Mouse (Mus musculus) bone marrow, adult 2 months (tissue): ENCODE measurements at regions not wholly inside any gene's neighbourhood (a gene's known extent, or its start where the extent isn't known, plus 50 kb on each side); places are given as distances from the start of the nearest gene placed in this dataset.

Source experiments
- H3K27ac ChIP-seq: fragments of 200-500 bp; 2 replicates; pipeline ENCODE4 v1.5.1; 2012; ENCODE audit warnings: low read depth, mild to moderate bottlenecking, control low read depth, inconsistent platforms, low read length; ENCODE audit not compliant: control insufficient read depth, poor library complexity, insufficient read depth
- H3K4me1 ChIP-seq: fragments of 200-500 bp; 2 replicates; pipeline ENCODE4 v1.6.1; 2011; ENCODE audit warnings: low read length; ENCODE audit not compliant: control insufficient read depth, insufficient read depth
- H3K4me3 ChIP-seq: fragments of 200-500 bp; replicated peaks from 2 replicates; pipeline ENCODE3; 2011; ENCODE audit warnings: mild to moderate bottlenecking, low read depth, low read length, control low read depth; ENCODE audit not compliant: control insufficient read depth
- CTCF ChIP-seq: fragments of 200-500 bp; IDR thresholded peaks from 2 replicates; pipeline ENCODE4 v1.5.1; 2011; ENCODE audit warnings: low read length, control low read depth; ENCODE audit not compliant: control insufficient read depth, insufficient read depth
- POLR2A ChIP-seq: fragments of 200-500 bp; IDR thresholded peaks from 2 replicates; pipeline ENCODE4 v1.6.1; 2011; ENCODE audit warnings: low read depth, mild to moderate bottlenecking, control low read depth, low read length, borderline replicate concordance; ENCODE audit not compliant: control insufficient read depth
- WGBS: fragments of 180-500 bp; shearing (Covaris S2); methylation state at CpG from one replicate; pipeline ENCODE4 v1.1.7; 2018; 5-methylcytosine and 5-hydroxymethylcytosine counted together

DNA sequence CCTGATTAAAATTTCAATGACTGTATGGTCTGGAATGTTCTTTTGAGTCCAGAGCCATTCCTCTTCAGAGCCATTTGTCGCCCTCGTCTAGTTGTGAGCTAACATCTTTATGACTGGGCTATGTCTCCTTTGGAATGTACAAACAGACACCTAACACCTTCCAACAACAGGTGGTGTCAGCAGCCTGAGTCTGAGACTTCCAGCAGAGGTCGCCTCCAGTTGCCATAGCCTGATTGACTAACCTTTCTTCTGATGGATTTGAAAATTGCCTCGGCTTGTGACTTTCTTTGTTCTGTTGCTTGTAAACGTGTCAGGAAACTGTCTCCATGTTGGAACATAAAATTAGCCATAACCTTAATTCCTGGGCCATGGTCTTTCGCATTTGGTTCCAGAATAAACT lies 284.8 kb upstream of the Hs6st1 start:
- H3K4me3 ChIP-seq, result no peak overlapping the region
- no peak overlapping the region for H3K27ac ChIP-seq
- 65% methylated on average over 6 of the region's 6 CpGs for WGBS
- TF ChIP-seq CTCF (no peak), POLR2A (no peak)
- H3K4me1 ChIP-seq, result no peaks in the 10 kb centered on the region

DNA sequence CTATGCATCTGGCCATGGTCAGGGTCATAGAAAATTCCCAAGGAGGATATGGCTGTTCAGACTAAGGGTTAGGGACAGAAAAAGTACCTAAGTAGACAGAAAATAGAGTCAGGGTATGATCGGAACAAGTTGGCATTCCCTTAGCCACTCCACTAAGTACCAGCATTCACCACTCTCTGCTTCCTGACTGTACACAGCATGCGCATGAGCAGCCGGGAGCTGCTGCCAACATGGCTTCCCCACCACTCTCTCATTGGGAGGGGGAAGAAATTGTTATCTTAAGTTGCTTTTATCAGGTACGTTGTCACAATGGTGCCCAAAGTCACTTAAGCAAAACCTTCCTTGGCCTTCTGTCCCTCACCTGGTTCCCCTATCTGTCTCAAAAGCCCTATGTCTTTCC lies 282.0 kb upstream of the Hs6st1 start:
- Histone ChIP-seq H3K4me3 (no peak overlapping the region), H3K4me1 (no peaks in the 10 kb centered on the region), H3K27ac (no peak overlapping the region)
- TF ChIP-seq CTCF (no peak), POLR2A (no peak)
- WGBS, result 85% methylated on average over 4 of the region's 4 CpGs

- no peak overlapping the region for H3K4me3 ChIP-seq
- H3K4me1 ChIP-seq, result no peaks in the 10 kb centered on the region
- no peak overlapping the region for H3K27ac ChIP-seq
- WGBS, result 76% methylated on average over 8 of the region's 8 CpGs
- TF ChIP-seq CTCF, result no peak
- no peak for TF ChIP-seq POLR2A
Measured at GRCm38 (mm10) chr1:35786668-35787213, 281.5 kb upstream of the Hs6st1 start.

DNA sequence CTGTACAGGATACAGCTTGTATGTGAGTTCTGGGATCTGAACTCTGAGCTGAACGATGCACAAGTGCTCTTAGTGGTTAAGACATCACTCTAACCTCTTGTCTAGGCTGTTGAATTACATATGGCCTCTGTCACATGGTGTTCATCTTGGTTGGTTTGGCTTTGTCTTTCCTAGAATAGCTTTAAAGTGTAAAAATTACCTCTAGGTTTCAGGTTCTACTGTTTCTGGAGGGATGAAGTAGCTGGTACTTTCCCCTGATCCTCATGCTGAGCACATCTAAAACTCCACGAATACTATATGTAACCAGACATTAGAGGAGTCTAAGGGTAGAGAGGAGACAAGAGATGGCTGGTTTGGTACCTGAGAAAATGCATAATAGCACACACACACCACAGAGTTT lies 271.1 kb upstream of the Hs6st1 start:
- Histone ChIP-seq H3K4me1 (no peaks in the 10 kb centered on the region), H3K27ac (no peak overlapping the region), H3K4me3 (no peak overlapping the region)
- TF ChIP-seq CTCF (no peak), POLR2A (no peak)
- WGBS, result 73% methylated on average over 2 of the region's 2 CpGs

DNA sequence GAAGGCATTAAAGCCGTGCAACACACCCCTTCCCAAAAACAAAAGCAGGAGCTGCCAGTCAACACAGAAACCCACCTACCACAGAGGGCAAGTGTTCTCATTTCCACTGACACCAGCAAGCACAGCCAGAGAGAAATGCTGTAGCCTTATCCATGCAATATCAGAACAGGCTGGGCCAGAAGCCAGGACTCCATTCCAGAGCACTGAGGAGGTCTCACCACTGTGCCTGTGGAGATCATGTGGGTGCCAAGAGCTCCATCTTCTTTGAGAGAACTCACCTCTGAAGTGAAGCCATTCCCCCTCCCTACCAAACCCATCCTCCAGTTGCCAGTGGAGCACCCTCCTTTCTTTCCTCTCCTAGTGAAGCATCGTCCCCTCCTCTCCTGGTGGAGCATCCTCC lies 270.7 kb upstream of the Hs6st1 start:
- no peak for TF ChIP-seq CTCF
- WGBS, result 64% methylated on average over 2 of the region's 2 CpGs
- H3K27ac ChIP-seq, result no peak overlapping the region

DNA sequence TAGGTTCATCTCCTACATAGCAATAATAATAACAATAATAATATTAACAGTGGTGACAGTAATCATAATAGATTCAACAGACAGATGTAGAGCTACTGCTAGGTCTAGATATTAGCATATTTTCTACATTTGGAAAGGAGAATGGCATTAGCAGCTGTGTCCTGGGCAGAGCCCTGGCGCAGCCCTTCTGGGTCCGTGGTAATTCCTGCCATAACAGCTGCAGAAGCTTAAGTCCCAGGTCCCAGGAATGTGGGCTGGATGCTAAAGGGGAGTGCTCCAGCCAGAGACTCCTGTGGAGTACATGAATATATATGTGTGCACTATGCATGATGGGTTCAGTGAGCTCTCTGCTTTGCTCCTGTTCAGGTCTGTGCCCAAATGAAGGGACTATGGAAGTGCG lies 262.7 kb upstream of the Hs6st1 start:
- H3K27ac ChIP-seq, result no peak overlapping the region
- H3K4me3 ChIP-seq, result no peak overlapping the region
- H3K4me1 ChIP-seq, result no peaks in the 10 kb centered on the region; the same call in 1 of the 2 replicates
- TF ChIP-seq POLR2A (no peak), CTCF (no peak)
- 88% methylated on average over 3 of the region's 3 CpGs for WGBS

More for the DNA sequence above, 270.7 kb upstream of the Hs6st1 start:
- H3K4me3 ChIP-seq, result no peak overlapping the region
- H3K4me1 ChIP-seq, result no peaks in the 10 kb centered on the region

- Histone ChIP-seq H3K4me1 (peaks cover 2% of the 10 kb centered on the region; the same call in 1 of the 2 replicates), H3K27ac (no peak overlapping the region), H3K4me3 (no peak overlapping the region)
- TF ChIP-seq POLR2A, result no peak
- no peak for TF ChIP-seq CTCF
- WGBS, result 49% methylated on average over 2 of the region's 2 CpGs
Measured at GRCm38 (mm10) chr1:35806329-35806728, 261.9 kb upstream of the Hs6st1 start.

GRCm38 (mm10) chr1:35806731-35807130 lies 261.5 kb upstream of the Hs6st1 start:
- 31% methylated on average over 1 of the region's 1 CpGs for WGBS
- TF ChIP-seq POLR2A (no peak), CTCF (no peak)
- H3K27ac ChIP-seq, result no peak overlapping the region
- no peak overlapping the region for H3K4me3 ChIP-seq
- H3K4me1 ChIP-seq, result peaks cover 2% of the 10 kb centered on the region; the same call in 1 of the 2 replicates

DNA sequence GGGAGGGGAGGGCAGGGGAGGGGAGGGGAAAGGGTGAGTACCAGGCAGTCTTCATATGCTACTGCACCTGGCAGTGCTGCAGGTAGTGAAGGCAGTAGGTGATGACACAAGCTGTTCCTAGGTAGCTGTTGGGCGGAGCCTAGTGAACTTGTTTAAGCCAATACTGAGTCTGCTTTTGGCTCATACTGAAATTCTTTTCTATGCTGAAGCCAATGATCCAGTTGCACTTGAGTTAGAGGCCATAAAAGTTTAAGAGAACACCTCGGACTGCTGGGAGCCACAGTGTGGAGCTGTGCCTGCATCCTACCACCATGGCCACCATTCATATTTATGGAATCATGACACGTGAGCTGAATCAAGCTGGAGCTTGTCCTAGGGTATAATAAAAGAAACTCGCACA lies 259.3 kb upstream of the Hs6st1 start:
- Histone ChIP-seq H3K27ac (no peak overlapping the region), H3K4me3 (no peak overlapping the region), H3K4me1 (peaks cover 3% of the 10 kb centered on the region)
- TF ChIP-seq CTCF, result no peak
- no peak for TF ChIP-seq POLR2A
- WGBS, result 72% methylated on average over 4 of the region's 4 CpGs
